Mouse (Mus musculus) embryonic fibroblast, embryonic 13.5 days (primary cell): ENCODE measurements at regions not wholly inside any gene's neighbourhood (a gene's known extent, or its start where the extent isn't known, plus 50 kb on each side); places are given as distances from the start of the nearest gene placed in this dataset.

Source experiments
- CTCF ChIP-seq: IDR thresholded peaks from 2 replicates; pipeline ENCODE4 v1.5.1; 2011; ENCODE audit warnings: mild to moderate bottlenecking, control low read depth, low read length, moderate library complexity, borderline replicate concordance; ENCODE audit not compliant: insufficient read depth
- POLR2A ChIP-seq: IDR thresholded peaks from 2 replicates; pipeline ENCODE4 v1.6.1; 2011; ENCODE audit warnings: low read depth, mild to moderate bottlenecking, control low read depth, low read length, moderate library complexity

- TF ChIP-seq POLR2A (no peak), CTCF (no peak)
Measured at GRCm38 (mm10) chr9:88023752-88024151, 292.7 kb upstream of the Tbx18 start.
